Mouse (Mus musculus): ENCODE measurements at regions not wholly inside any gene's neighbourhood (a gene's known extent, or its start where the extent isn't known, plus 50 kb on each side); places are given as distances from the start of the nearest gene placed in this dataset.

DNA sequence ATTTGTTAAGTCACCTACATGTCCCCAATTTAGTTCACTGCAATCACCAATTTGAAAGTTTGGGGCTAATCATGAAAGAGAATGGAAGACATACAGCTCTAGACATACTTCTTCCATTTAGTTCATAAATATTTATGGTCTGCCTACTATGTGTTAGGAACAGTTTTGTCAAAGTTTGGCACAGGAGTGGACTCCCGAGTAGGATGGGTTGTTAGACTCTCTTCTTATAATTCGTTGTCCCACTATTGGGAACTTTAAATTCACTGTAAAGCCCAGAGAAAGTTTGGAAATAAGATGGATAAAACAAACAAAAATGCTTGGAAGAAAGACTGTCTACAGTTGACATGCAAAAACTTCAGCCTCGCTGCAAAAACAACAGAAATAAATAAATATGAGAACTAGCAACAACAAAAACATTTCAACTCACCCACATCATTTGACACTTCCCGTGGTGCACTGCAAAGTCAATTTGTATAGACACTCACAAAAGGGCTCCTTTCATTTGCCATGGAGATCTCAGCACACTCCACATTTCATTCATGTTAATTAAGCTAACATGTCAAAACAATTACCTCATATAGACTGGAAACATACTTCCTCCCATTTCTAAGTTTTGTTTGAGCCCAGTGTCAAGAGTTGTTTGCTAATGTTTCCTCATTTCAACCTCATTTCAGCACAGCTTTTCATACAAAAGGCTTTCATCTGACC lies 570.2 kb upstream of the Kirrel3 start:
- H3K4me2 ChIP-seq (replicated peaks; ENCODE audit: low read depth, low read length, severe bottlenecking): no peak overlapping the region
- H3K9ac ChIP-seq (ENCODE audit: low read depth, low read length, severe bottlenecking): no peak overlapping the region
- H3K4me1 ChIP-seq (ENCODE audit: control insufficient read depth, insufficient read depth, low read length): no peaks in the 10 kb centered on the region
- H3K27ac ChIP-seq (replicated peaks; ENCODE audit: low read depth, low read length): no peak overlapping the region
- no peaks in the 10 kb centered on the region for H3K9me3 ChIP-seq (ENCODE audit: control insufficient read depth, low read length)
- H3K4me3 ChIP-seq (replicated peaks; ENCODE audit: low read length): no peak overlapping the region
- ATAC-seq (ENCODE audit: low FRiP score, low read depth) (no peak), DNase-seq (ENCODE audit: low spot score) (no peak)
- no peak for TF ChIP-seq POLR2A (IDR thresholded peaks at IDR 0.05; ENCODE audit: borderline replicate concordance, extremely low read depth, insufficient read depth, insufficient read length)
- WGBS: 70% methylated on average over 4 of the region's 4 CpGs
- no peaks in the 10 kb centered on the region for H3K27me3 ChIP-seq (ENCODE audit: control insufficient read depth, insufficient read depth, low read length)
- H3K36me3 ChIP-seq (ENCODE audit: control insufficient read depth, insufficient read depth, low read length): no peaks in the 10 kb centered on the region

- Histone ChIP-seq H3K4me2 (replicated peaks; ENCODE audit: low read depth, low read length, severe bottlenecking) (no peak overlapping the region), H3K36me3 (ENCODE audit: control insufficient read depth, insufficient read depth, low read length) (no peaks in the 10 kb centered on the region), H3K27ac (replicated peaks; ENCODE audit: low read depth, low read length) (no peak overlapping the region), H3K27me3 (ENCODE audit: control insufficient read depth, insufficient read depth, low read length) (no peaks in the 10 kb centered on the region), H3K9me3 (ENCODE audit: control insufficient read depth, low read length) (no peaks in the 10 kb centered on the region), H3K4me3 (replicated peaks; ENCODE audit: low read length) (no peak overlapping the region), H3K9ac (ENCODE audit: low read depth, low read length, severe bottlenecking) (no peak overlapping the region), H3K4me1 (ENCODE audit: control insufficient read depth, insufficient read depth, low read length) (no peaks in the 10 kb centered on the region)
- WGBS: 87% methylated on average over 4 of the region's 4 CpGs
- no peak for TF ChIP-seq POLR2A (IDR thresholded peaks at IDR 0.05; ENCODE audit: borderline replicate concordance, extremely low read depth, insufficient read depth, insufficient read length)
- DNase-seq (ENCODE audit: low spot score): no peak
- ATAC-seq (ENCODE audit: low FRiP score, low read depth): no peak
Observed at GRCm38 (mm10) chr9:33930286-33930685, 555.4 kb upstream of the Kirrel3 start.

DNA sequence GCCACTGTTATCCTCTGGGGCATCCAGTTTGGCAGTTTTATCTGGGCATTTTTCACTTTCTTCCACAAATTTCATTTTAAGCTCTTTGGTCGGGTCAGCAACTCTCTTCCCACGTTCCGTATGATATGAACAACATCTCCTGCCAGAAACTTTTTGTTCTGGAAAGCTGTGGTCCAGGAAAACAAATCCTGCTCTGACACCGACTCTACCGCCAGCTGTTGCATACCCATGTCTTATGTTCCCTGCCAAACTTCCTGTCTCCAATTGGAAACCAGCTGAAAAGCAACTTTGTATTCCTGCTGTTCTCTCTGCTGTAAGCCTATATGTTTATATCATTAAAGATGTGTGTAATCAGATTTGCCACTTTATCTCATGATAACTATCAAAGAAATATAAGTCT lies 551.6 kb upstream of the Kirrel3 start:
- Histone ChIP-seq H3K27me3 (ENCODE audit: control insufficient read depth, insufficient read depth, low read length) (no peaks in the 10 kb centered on the region), H3K27ac (replicated peaks; ENCODE audit: low read depth, low read length) (no peak overlapping the region), H3K4me3 (replicated peaks; ENCODE audit: low read length) (no peak overlapping the region), H3K36me3 (ENCODE audit: control insufficient read depth, insufficient read depth, low read length) (no peaks in the 10 kb centered on the region), H3K4me1 (ENCODE audit: control insufficient read depth, insufficient read depth, low read length) (no peaks in the 10 kb centered on the region), H3K9ac (ENCODE audit: low read depth, low read length, severe bottlenecking) (no peak overlapping the region), H3K9me3 (ENCODE audit: control insufficient read depth, low read length) (no peaks in the 10 kb centered on the region), H3K4me2 (replicated peaks; ENCODE audit: low read depth, low read length, severe bottlenecking) (no peak overlapping the region)
- WGBS: 82% methylated on average over 5 of the region's 5 CpGs
- no peak for ATAC-seq (ENCODE audit: low FRiP score, low read depth)
- TF ChIP-seq POLR2A (IDR thresholded peaks at IDR 0.05; ENCODE audit: borderline replicate concordance, extremely low read depth, insufficient read depth, insufficient read length): no peak
- DNase-seq (ENCODE audit: low spot score): peak; percentile 37

- no peaks in the 10 kb centered on the region for H3K4me1 ChIP-seq (ENCODE audit: control insufficient read depth, insufficient read depth, low read length)
- H3K4me2 ChIP-seq (replicated peaks; ENCODE audit: low read depth, low read length, severe bottlenecking): no peak overlapping the region
- DNase-seq (ENCODE audit: low spot score) (no peak), ATAC-seq (ENCODE audit: low FRiP score, low read depth) (no peak)
- no peak overlapping the region for H3K27ac ChIP-seq (replicated peaks; ENCODE audit: low read depth, low read length)
- TF ChIP-seq POLR2A (IDR thresholded peaks at IDR 0.05; ENCODE audit: borderline replicate concordance, extremely low read depth, insufficient read depth, insufficient read length): no peak
- no peak overlapping the region for H3K4me3 ChIP-seq (replicated peaks; ENCODE audit: low read length)
- H3K36me3 ChIP-seq (ENCODE audit: control insufficient read depth, insufficient read depth, low read length): no peaks in the 10 kb centered on the region
- no peaks in the 10 kb centered on the region for H3K9me3 ChIP-seq (ENCODE audit: control insufficient read depth, low read length)
- no peak overlapping the region for H3K9ac ChIP-seq (ENCODE audit: low read depth, low read length, severe bottlenecking)
- H3K27me3 ChIP-seq (ENCODE audit: control insufficient read depth, insufficient read depth, low read length): no peaks in the 10 kb centered on the region
Observed at GRCm38 (mm10) chr9:33954319-33954718, 531.4 kb upstream of the Kirrel3 start.

Data from limb, embryonic 14.5 days (tissue).